9 mouse cellular contexts compared by ENCODE assay signal in genomic region chr11:75015453-75015871, GRCm38 (mm10).
A peak's percentile ranks its signal among the peaks of the same experiment; 100 is the strongest.
DNase-seq lines count a peak whose midpoint lies in the region; ATAC-seq and TF ChIP-seq lines count a peak whose summit lies in the region.
"Had no signal": no experiment of that assay in that cellular context is flagged by ENCODE, and none has a peak within 500 bp of the region (broad histone marks: within the 10 kb centered on the region; RNA-seq: fewer than 3 reads in every experiment).

No protein-coding gene starts in this region.

- WGBS in forebrain, embryonic 10.5 days = 79% methylated on average over 7 of the region's 7 CpGs
- 69% methylated on average over 7 of the region's 7 CpGs for WGBS in forebrain, embryonic 11.5 days
- WGBS in heart, embryonic 14.5 days = 32% methylated on average over 7 of the region's 7 CpGs
- 43% methylated on average over 7 of the region's 7 CpGs for WGBS in lung, postnatal 0 days

- H3K4me1 ChIP-seq in forebrain, embryonic 10.5 days = peaks cover 45% of the 10 kb centered on the region
- H3K4me1 ChIP-seq in forebrain, embryonic 11.5 days (replicated peaks; ENCODE audit: control insufficient read depth, insufficient read depth, low read length) = no peaks in the 10 kb centered on the region
- H3K4me1 ChIP-seq in heart, embryonic 14.5 days (ENCODE audit: control insufficient read depth in 2 of 2, insufficient read depth in 2 of 2, low read length in 2 of 2) = peaks cover 32 to 54% of the 10 kb centered on the region in 2 experiments
- H3K4me1 ChIP-seq in lung, postnatal 0 days (ENCODE audit: insufficient read depth, low read depth, low read length) = no peaks in the 10 kb centered on the region; the same call in 1 of the 2 replicates
- H3K4me1 ChIP-seq: liver, embryonic 15.5 days had no signal

- 0 out of 2 replicates have a peak overlapping the region, but pooled peaks have one; percentile 44 for H3K27ac ChIP-seq in forebrain, embryonic 10.5 days
- no peak overlapping the region for H3K27ac ChIP-seq in forebrain, embryonic 11.5 days (ENCODE audit: low read depth, low read length)
- peak overlapping the region; percentile 79 to 98 for H3K27ac ChIP-seq in heart, embryonic 14.5 days (replicated peaks in 1 of 2; ENCODE audit: control insufficient read depth in 1 of 2, insufficient read depth in 1 of 2, low read depth in 2 of 2, low read length in 2 of 2)
- peak overlapping the region; percentile 39 for H3K27ac ChIP-seq in lung, postnatal 0 days (ENCODE audit: low read length)
- H3K27ac ChIP-seq: liver, embryonic 15.5 days had no signal

- H3K9me3 ChIP-seq in forebrain, embryonic 10.5 days = no peaks in the 10 kb centered on the region
- H3K9me3 ChIP-seq in forebrain, embryonic 11.5 days (ENCODE audit: control insufficient read depth, low read length) = no peaks in the 10 kb centered on the region
- no peaks in the 10 kb centered on the region for H3K9me3 ChIP-seq in heart, embryonic 14.5 days (ENCODE audit: control insufficient read depth, low read length)
- H3K9me3 ChIP-seq in lung, postnatal 0 days (ENCODE audit: low read length) = no peaks in the 10 kb centered on the region
- H3K9me3 ChIP-seq: liver, embryonic 15.5 days had no signal

- H3K4me2 ChIP-seq in forebrain, embryonic 11.5 days (ENCODE audit: low read depth, low read length, severe bottlenecking) = no peak overlapping the region
- H3K4me2 ChIP-seq in heart, embryonic 14.5 days (ENCODE audit: low read length) = peak overlapping the region; percentile 17; the same call in 1 of the 2 replicates
- no peak overlapping the region for H3K4me2 ChIP-seq in lung, postnatal 0 days (replicated peaks; ENCODE audit: low read depth, low read length)
- H3K4me2 ChIP-seq: liver, embryonic 15.5 days had no signal

- TF ChIP-seq CTCF in lung, postnatal 0 days (IDR thresholded peaks at IDR 0.05) = no peak

- ATAC-seq in forebrain, embryonic 11.5 days (replicated peaks; ENCODE audit: low FRiP score) = no peak
- ATAC-seq in heart, embryonic 14.5 days (ENCODE audit: insufficient number of reproducible peaks, insufficient read depth, low FRiP score, low read depth) = no peak
- ATAC-seq in lung, postnatal 0 days = peak; percentile 29; the same call in 1 of the 2 replicates

- H3K36me3 ChIP-seq in forebrain, embryonic 10.5 days (replicated peaks) = no peaks in the 10 kb centered on the region
- H3K36me3 ChIP-seq in forebrain, embryonic 11.5 days (ENCODE audit: control insufficient read depth, insufficient read depth, low read length) = no peaks in the 10 kb centered on the region
- H3K36me3 ChIP-seq in heart, embryonic 14.5 days (ENCODE audit: control insufficient read depth, insufficient read depth, low read length) = no peaks in the 10 kb centered on the region
- H3K36me3 ChIP-seq in lung, postnatal 0 days (ENCODE audit: insufficient read depth, low read length) = no peaks in the 10 kb centered on the region
- H3K36me3 ChIP-seq: liver, embryonic 15.5 days had no signal

- H3K9ac ChIP-seq in forebrain, embryonic 11.5 days (ENCODE audit: low read length) = no peak overlapping the region
- peak overlapping the region; percentile 61 for H3K9ac ChIP-seq in heart, embryonic 14.5 days (ENCODE audit: low read length)
- H3K9ac ChIP-seq in lung, postnatal 0 days (replicated peaks; ENCODE audit: low read depth) = no peak overlapping the region
- H3K9ac ChIP-seq: liver, embryonic 15.5 days had no signal

- H3K27me3 ChIP-seq in forebrain, embryonic 10.5 days (ENCODE audit: poor library complexity, severe bottlenecking) = no peaks in the 10 kb centered on the region
- no peaks in the 10 kb centered on the region for H3K27me3 ChIP-seq in forebrain, embryonic 11.5 days (ENCODE audit: control insufficient read depth, insufficient read depth, low read length)
- H3K27me3 ChIP-seq in heart, embryonic 14.5 days (ENCODE audit: control insufficient read depth, insufficient read depth, low read length) = no peaks in the 10 kb centered on the region
- H3K27me3 ChIP-seq in lung, postnatal 0 days (replicated peaks; ENCODE audit: insufficient read depth, low read length) = no peaks in the 10 kb centered on the region
- H3K27me3 ChIP-seq: liver, embryonic 15.5 days had no signal

- TF ChIP-seq EP300 in lung, postnatal 0 days (IDR thresholded peaks at IDR 0.05) = no peak

- DNase-seq in forebrain, embryonic 10.5 days (ENCODE audit: extremely low spot score, low spot score) = no peak
- DNase-seq in forebrain, embryonic 11.5 days (ENCODE audit: low spot score) = no peak
- DNase-seq in ovary, adult 18-20 months (ENCODE audit: low spot score) = peak; percentile 82
- DNase-seq in ovary, postnatal 10 days (ENCODE audit: low spot score) = no peak
- peak; percentile 56 for DNase-seq in lung, postnatal 0 days (ENCODE audit: low spot score)
- DNase-seq in urinary bladder, postnatal 36 days (ENCODE audit: low spot score in 2 of 2) = no peak
- no peak for DNase-seq in kidney, postnatal 25 days

- H3K4me3 ChIP-seq in forebrain, embryonic 10.5 days = no peak overlapping the region
- H3K4me3 ChIP-seq in forebrain, embryonic 11.5 days (ENCODE audit: low read depth, low read length) = no peak overlapping the region
- H3K4me3 ChIP-seq in heart, embryonic 14.5 days (ENCODE audit: control insufficient read depth in 1 of 2, insufficient read depth in 1 of 2, low read depth in 1 of 2, low read length in 2 of 2) = no peak overlapping the region
- H3K4me3 ChIP-seq in lung, postnatal 0 days (ENCODE audit: low read depth, low read length) = no peak overlapping the region
- H3K4me3 ChIP-seq: liver, embryonic 15.5 days had no signal

Comparison
In these comparisons a context has a peak if more than half of its experiments do, and no peak if none do; other contexts are left out.
1. DNase-seq: peak in ovary, adult 18-20 months (single experiment) and lung, postnatal 0 days (single experiment); none in forebrain, embryonic 10.5 days (single experiment), forebrain, embryonic 11.5 days (single experiment), ovary, postnatal 10 days (single experiment), urinary bladder, postnatal 36 days (0 of 2) and kidney, postnatal 25 days (0 of 2).